Mouse (Mus musculus): ENCODE results near the gene Ap1ar. TPM values are rescaled to one million over a fixed set of nuclear protein-coding genes. Genes with fewer than 3 reads are reported as not detected.
A peak's percentile ranks its signal among the peaks of the same experiment; 100 is the strongest.

Ap1ar gene
- polyA plus RNA-seq, 1 experiment from 2014 or later: 90.2 TPM

GRCm38 (mm10) chr3:127759212-127759611, 78.1 kb downstream of the Ap1ar start:
- H3K36me3 ChIP-seq (ENCODE audit: control insufficient read depth, insufficient read depth, low read length): no peaks in the 10 kb centered on the region
- ATAC-seq: no peak
- H3K9ac ChIP-seq (ENCODE audit: low read depth, low read length): no peak overlapping the region
- peaks cover 2% of the 10 kb centered on the region; the same call in 1 of the 2 replicates for H3K4me1 ChIP-seq (ENCODE audit: control insufficient read depth, insufficient read depth, low read length)
- no peaks in the 10 kb centered on the region for H3K9me3 ChIP-seq (replicated peaks; ENCODE audit: control insufficient read depth, low read length, poor library complexity, severe bottlenecking)
- no peak overlapping the region for H3K27ac ChIP-seq (ENCODE audit: low read length)
- 17% methylated on average over 8 of the region's 8 CpGs for WGBS
- no peak overlapping the region for H3K4me2 ChIP-seq (ENCODE audit: low read length)
- H3K4me3 ChIP-seq (ENCODE audit: low read depth, low read length): no peak overlapping the region
- peaks cover 50% of the 10 kb centered on the region for H3K27me3 ChIP-seq (ENCODE audit: control insufficient read depth, insufficient read depth, low read depth, low read length)

- Histone ChIP-seq H3K27ac (ENCODE audit: low read length) (no peak overlapping the region), H3K27me3 (ENCODE audit: control insufficient read depth, insufficient read depth, low read depth, low read length) (peaks cover 52% of the 10 kb centered on the region), H3K4me3 (ENCODE audit: low read depth, low read length) (no peak overlapping the region), H3K36me3 (ENCODE audit: control insufficient read depth, insufficient read depth, low read length) (no peaks in the 10 kb centered on the region), H3K4me2 (ENCODE audit: low read length) (no peak overlapping the region), H3K9ac (ENCODE audit: low read depth, low read length) (no peak overlapping the region), H3K9me3 (replicated peaks; ENCODE audit: control insufficient read depth, low read length, poor library complexity, severe bottlenecking) (no peaks in the 10 kb centered on the region), H3K4me1 (ENCODE audit: control insufficient read depth, insufficient read depth, low read length) (peaks cover 2% of the 10 kb centered on the region; the same call in 1 of the 2 replicates)
- 0 out of 2 replicates have a peak, but pooled peaks have one; percentile 39 for ATAC-seq
- WGBS: 41% methylated on average over 4 of the region's 4 CpGs
Measured at GRCm38 (mm10) chr3:127758806-127759205, 78.5 kb downstream of the Ap1ar start.

GRCm38 (mm10) chr3:127757886-127758301, 79.4 kb downstream of the Ap1ar start:
- peaks cover 55% of the 10 kb centered on the region for H3K27me3 ChIP-seq (ENCODE audit: control insufficient read depth, insufficient read depth, low read depth, low read length)
- H3K27ac ChIP-seq (ENCODE audit: low read length): no peak overlapping the region
- no peak overlapping the region for H3K9ac ChIP-seq (ENCODE audit: low read depth, low read length)
- no peak for ATAC-seq
- no peak overlapping the region for H3K4me3 ChIP-seq (ENCODE audit: low read depth, low read length)
- H3K4me2 ChIP-seq (ENCODE audit: low read length): no peak overlapping the region
- peaks cover 2% of the 10 kb centered on the region; the same call in 1 of the 2 replicates for H3K4me1 ChIP-seq (ENCODE audit: control insufficient read depth, insufficient read depth, low read length)
- H3K36me3 ChIP-seq (ENCODE audit: control insufficient read depth, insufficient read depth, low read length): no peaks in the 10 kb centered on the region
- no peaks in the 10 kb centered on the region for H3K9me3 ChIP-seq (replicated peaks; ENCODE audit: control insufficient read depth, low read length, poor library complexity, severe bottlenecking)

Other genes with a start within 250 kb of the Ap1ar start
- gene Neurog2, start 204.4 kb downstream of the Ap1ar start, polyA plus RNA-seq (2015; fragmentation: Nextera tagmentation; extraction: Ambion mirVana): 5.2 and 16.9 TPM in 2 replicates
- 0.38 and 0.73 TPM in 2 replicates for gene Alpk1, start 57.0 kb downstream of the Ap1ar start, polyA plus RNA-seq (2015; fragmentation: Nextera tagmentation; extraction: Ambion mirVana)
- gene Tifa, start 47.7 kb downstream of the Ap1ar start, polyA plus RNA-seq (2015; fragmentation: Nextera tagmentation; extraction: Ambion mirVana): 3.1 and 3.8 TPM in 2 replicates
- 6.8 and 8.5 TPM in 2 replicates for gene Fam241a, start 58.8 kb upstream of the Ap1ar start, polyA plus RNA-seq (2015; fragmentation: Nextera tagmentation; extraction: Ambion mirVana)

All from midbrain, embryonic 16.5 days (tissue).